Mouse (Mus musculus): ENCODE measurements around the gene Rab34. TPM values are rescaled to one million over a fixed set of nuclear protein-coding genes. Genes with fewer than 3 reads are reported as not detected.
A peak's percentile ranks its signal among the peaks of the same experiment; 100 is the strongest.

Rab34 gene
- total and polyA plus RNA-seq, 3 experiments, result 8.2 to 17.2 (median 9.8) TPM

GRCm38 (mm10) chr11:78162504-78162903 lies 25.7 kb upstream of the Rab34 start:
- no peaks in the 10 kb centered on the region for H3K79me2 ChIP-seq (replicated peaks; ENCODE audit: control insufficient read depth, insufficient read depth, low read length)
- no peak overlapping the region for H3K27ac ChIP-seq
- TF ChIP-seq EP300 (IDR thresholded peaks at IDR 0.05; ENCODE audit: insufficient read depth, low read depth, low read length) (no peak), POLR2A (IDR thresholded peaks at IDR 0.05; ENCODE audit: insufficient read depth, low read depth, low read length) (no peak), CTCF (IDR thresholded peaks at IDR 0.05) (no peak)
- intact Hi-C loops (cut with DNase I), result no loop called here
- no peak for DNase-seq
- H3K27me3 ChIP-seq (ENCODE audit: control insufficient read depth, insufficient read depth, low read length), result no peaks in the 10 kb centered on the region
- H3K4me1 ChIP-seq (ENCODE audit: control insufficient read depth, insufficient read depth, low read length), result peaks cover 3% of the 10 kb centered on the region; the same call in 1 of the 2 replicates
- no peak overlapping the region for H3K4me3 ChIP-seq
- WGBS, result 50% methylated on average over 6 of the region's 6 CpGs
- H3K36me3 ChIP-seq (ENCODE audit: control insufficient read depth, insufficient read depth, low read length), result no peaks in the 10 kb centered on the region
- H3K9ac ChIP-seq (ENCODE audit: low read depth, low read length), result no peak overlapping the region

- H3K9ac ChIP-seq (ENCODE audit: low read depth, low read length), result no peak overlapping the region
- TF ChIP-seq CTCF (IDR thresholded peaks at IDR 0.05) (no peak), EP300 (IDR thresholded peaks at IDR 0.05; ENCODE audit: insufficient read depth, low read depth, low read length) (no peak), POLR2A (IDR thresholded peaks at IDR 0.05; ENCODE audit: insufficient read depth, low read depth, low read length) (no peak)
- peaks cover 3% of the 10 kb centered on the region; the same call in 1 of the 2 replicates for H3K4me1 ChIP-seq (ENCODE audit: control insufficient read depth, insufficient read depth, low read length)
- no peak overlapping the region for H3K4me3 ChIP-seq
- H3K27me3 ChIP-seq (ENCODE audit: control insufficient read depth, insufficient read depth, low read length), result no peaks in the 10 kb centered on the region
- 80% methylated on average over 2 of the region's 2 CpGs for WGBS
- intact Hi-C loops (cut with DNase I), result no loop called here
- H3K27ac ChIP-seq, result no peak overlapping the region; the same call in 1 of the 2 replicates
- no peaks in the 10 kb centered on the region for H3K79me2 ChIP-seq (replicated peaks; ENCODE audit: control insufficient read depth, insufficient read depth, low read length)
- H3K36me3 ChIP-seq (ENCODE audit: control insufficient read depth, insufficient read depth, low read length), result no peaks in the 10 kb centered on the region
- no peak for DNase-seq
These were observed 25.2 kb upstream of the Rab34 start for GRCm38 (mm10) chr11:78163045-78163444.

- 8% methylated on average over 22 of the region's 22 CpGs for WGBS
- intact Hi-C loops (cut with DNase I), result loop anchor here (2.0 kb wide), 1 partner anchor 83 kb away; the partner anchor contains the start of gene Eral1
- Histone ChIP-seq H3K4me3 (peak overlapping the region; percentile 95), H3K27me3 (ENCODE audit: control insufficient read depth, insufficient read depth, low read length) (no peaks in the 10 kb centered on the region), H3K9ac (ENCODE audit: low read depth, low read length) (peak overlapping the region; percentile 86), H3K79me2 (replicated peaks; ENCODE audit: control insufficient read depth, insufficient read depth, low read length) (no peaks in the 10 kb centered on the region), H3K4me1 (ENCODE audit: control insufficient read depth, insufficient read depth, low read length) (peaks cover 3% of the 10 kb centered on the region; the same call in 1 of the 2 replicates), H3K27ac (peak overlapping the region; percentile 84), H3K36me3 (ENCODE audit: control insufficient read depth, insufficient read depth, low read length) (no peaks in the 10 kb centered on the region)
- TF ChIP-seq EP300 (IDR thresholded peaks at IDR 0.05; ENCODE audit: insufficient read depth, low read depth, low read length), result no peak
- peak; percentile 14; the same call in 1 of the 2 replicates for TF ChIP-seq POLR2A (IDR thresholded peaks at IDR 0.05; ENCODE audit: insufficient read depth, low read depth, low read length)
- TF ChIP-seq CTCF (IDR thresholded peaks at IDR 0.05), result no peak
- peak; percentile 64 to 66 for DNase-seq
These were observed 24.3 kb upstream of the Rab34 start for GRCm38 (mm10) chr11:78163681-78164603.

DNA sequence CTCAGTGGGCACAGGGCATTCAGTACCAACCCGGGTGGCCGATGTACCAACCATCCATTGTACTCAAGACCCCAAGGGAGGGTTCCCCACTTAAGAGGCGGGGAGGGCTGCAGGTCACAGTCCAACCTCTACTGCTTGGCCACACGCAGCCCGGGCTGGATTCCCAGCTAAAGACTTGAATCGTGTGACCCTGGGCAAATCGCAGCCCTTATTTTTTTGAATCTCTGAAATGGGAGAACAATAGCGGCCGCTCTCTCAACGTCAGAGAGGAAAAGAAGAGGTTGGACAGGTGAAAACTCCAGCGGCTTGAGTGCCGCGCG lies 23.7 kb upstream of the Rab34 start:
- 5% methylated on average over 14 of the region's 14 CpGs for WGBS
- no peak for DNase-seq
- Histone ChIP-seq H3K4me3 (peak overlapping the region; percentile 95), H3K27me3 (ENCODE audit: control insufficient read depth, insufficient read depth, low read length) (no peaks in the 10 kb centered on the region), H3K4me1 (ENCODE audit: control insufficient read depth, insufficient read depth, low read length) (peaks cover 3% of the 10 kb centered on the region; the same call in 1 of the 2 replicates), H3K9ac (ENCODE audit: low read depth, low read length) (peak overlapping the region; percentile 86), H3K36me3 (ENCODE audit: control insufficient read depth, insufficient read depth, low read length) (no peaks in the 10 kb centered on the region), H3K27ac (peak overlapping the region; percentile 84), H3K79me2 (replicated peaks; ENCODE audit: control insufficient read depth, insufficient read depth, low read length) (no peaks in the 10 kb centered on the region)
- intact Hi-C loops (cut with DNase I), result loop anchor here (2.0 kb wide), 1 partner anchor 84 kb away; the partner anchor contains the start of gene Eral1
- TF ChIP-seq POLR2A (IDR thresholded peaks at IDR 0.05; ENCODE audit: insufficient read depth, low read depth, low read length) (no peak), CTCF (IDR thresholded peaks at IDR 0.05) (no peak), EP300 (IDR thresholded peaks at IDR 0.05; ENCODE audit: insufficient read depth, low read depth, low read length) (no peak)

DNA sequence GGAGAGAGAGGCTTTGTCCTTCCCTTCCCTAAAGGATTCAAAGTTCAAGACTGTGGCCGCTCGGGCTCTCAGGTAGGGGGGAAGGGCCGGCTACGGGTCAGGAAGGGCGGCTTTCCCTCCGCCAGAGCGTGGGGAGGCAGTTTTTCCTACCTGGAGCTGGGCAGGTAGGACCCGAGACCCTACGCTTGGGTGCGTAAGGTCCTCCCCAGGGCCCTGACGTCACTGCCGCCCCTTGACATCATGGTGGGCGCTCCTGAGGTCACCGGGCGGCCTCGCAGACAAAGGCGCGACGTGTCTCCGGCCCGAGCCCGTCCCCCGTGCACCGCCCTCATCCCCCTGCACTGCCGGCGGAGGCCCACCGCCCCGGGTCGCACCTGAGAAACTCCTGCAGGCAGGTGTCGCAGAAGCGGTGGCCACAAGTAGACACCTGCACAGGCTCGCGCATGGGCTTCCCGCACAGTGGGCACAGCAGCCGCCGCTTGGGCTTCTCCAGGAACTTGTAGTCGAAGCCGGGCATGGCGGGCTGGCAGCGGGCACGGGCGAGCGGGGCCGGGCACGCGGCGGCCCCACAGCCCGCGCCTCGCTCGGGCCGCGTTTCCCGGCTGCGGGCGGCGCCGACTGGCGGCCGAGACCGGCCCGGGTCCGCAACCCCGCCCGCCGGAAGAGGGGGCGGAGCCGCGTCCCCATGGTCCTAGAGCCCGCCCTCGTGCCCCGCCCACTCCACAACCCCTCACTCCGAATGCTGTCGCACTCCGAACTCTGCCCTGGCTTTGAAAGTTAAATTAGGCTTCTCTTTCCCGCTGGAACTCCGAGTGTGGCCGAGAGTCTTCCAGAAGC lies 23.1 kb upstream of the Rab34 start, which contains the start of gene Traf4:
Traf4 (minus strand) TSS at position 666 of the 837 bp plus-strand sequence.
- Histone ChIP-seq H3K27ac (peak within 1 kb of the TSS; percentile 84), H3K9ac (ENCODE audit: low read depth, low read length) (peak within 1 kb of the TSS; percentile 86), H3K27me3 (ENCODE audit: control insufficient read depth, insufficient read depth, low read length) (no peaks in the 10 kb centered on the region), H3K4me3 (peak within 1 kb of the TSS; percentile 95), H3K79me2 (replicated peaks; ENCODE audit: control insufficient read depth, insufficient read depth, low read length) (no peaks in the 10 kb centered on the region), H3K4me1 (ENCODE audit: control insufficient read depth, insufficient read depth, low read length) (peaks cover 3% of the 10 kb centered on the region; the same call in 1 of the 2 replicates), H3K36me3 (ENCODE audit: control insufficient read depth, insufficient read depth, low read length) (no peaks in the 10 kb centered on the region)
- TF ChIP-seq POLR2A (IDR thresholded peaks at IDR 0.05; ENCODE audit: insufficient read depth, low read depth, low read length) (no peak; the same call in 1 of the 2 replicates), EP300 (IDR thresholded peaks at IDR 0.05; ENCODE audit: insufficient read depth, low read depth, low read length) (0 out of 2 replicates have a peak, but pooled peaks have one; percentile 46), CTCF (IDR thresholded peaks at IDR 0.05) (peak; percentile 51)
- under 1% methylated on average over 76 of the region's 78 CpGs for WGBS
- intact Hi-C loops (cut with DNase I), result loop anchor here (2.0 to 5.0 kb wide), 2 partner anchors 84 to 558 kb away; partner anchors contain the start of genes Eral1 and Taok1
- DNase-seq, result peak; percentile 91
